Mouse (Mus musculus) liver, postnatal 0 days (tissue): Measurements from ENCODE around the gene AU015836. TPM values are rescaled to one million over a fixed set of nuclear protein-coding genes. Genes with fewer than 3 reads are reported as not detected.
A peak's percentile ranks its signal among the peaks of the same experiment; 100 is the strongest.
"Not testable (repeated sequence)": the region's sequence is repeated elsewhere in the genome, so short reads cannot be mapped to it uniquely, and the experiment has no call there.

Source experiments
- ATAC-seq: fragments of 200-750 bp; cut with Nextera tagmentation; 2 replicates; pipeline ENCODE4 v1.8.0; 2017; ENCODE audit warnings: mild to moderate bottlenecking, moderate library complexity
- DNase-seq: peaks from one replicate; pipeline ENCODE4 v3.0.0-alpha.2; 2016
- H3K27ac ChIP-seq: fragments of 300-500 bp; sonication (generic); 2 replicates; pipeline ENCODE4 v1.5.1; 2014; ENCODE audit warnings: antibody characterized with exemption, moderate library complexity, mild to moderate bottlenecking, low read depth
- H3K27me3 ChIP-seq: fragments of 300-500 bp; sonication (generic); 2 replicates; pipeline ENCODE4 v1.6.1; 2014; ENCODE audit warnings: low read length, control low read depth, mixed read lengths; ENCODE audit not compliant: insufficient read depth
- H3K36me3 ChIP-seq: fragments of 300-500 bp; sonication (generic); replicated peaks from 2 replicates; pipeline ENCODE4 v1.6.1; 2014; ENCODE audit warnings: mild to moderate bottlenecking, control low read depth, low read length, moderate library complexity, mixed read lengths; ENCODE audit not compliant: insufficient read depth
- H3K4me1 ChIP-seq: fragments of 300-500 bp; sonication (generic); 2 replicates; pipeline ENCODE4 v1.6.1; 2014; ENCODE audit warnings: antibody characterized with exemption, mild to moderate bottlenecking, control low read depth; ENCODE audit not compliant: insufficient read depth
- H3K4me2 ChIP-seq: fragments of 300-500 bp; sonication (generic); 2 replicates; pipeline ENCODE4 v1.6.1; 2014; ENCODE audit warnings: low read depth, mild to moderate bottlenecking, low read length, moderate library complexity, mixed read lengths
- H3K4me3 ChIP-seq: fragments of 300-500 bp; sonication (generic); 2 replicates; pipeline ENCODE4 v1.5.1; 2014; ENCODE audit warnings: low read depth, low read length
- H3K9ac ChIP-seq: fragments of 300-500 bp; sonication (generic); replicated peaks from 2 replicates; pipeline ENCODE4 v1.6.1; 2014; ENCODE audit warnings: mild to moderate bottlenecking, moderate library complexity
- H3K9me3 ChIP-seq: fragments of 300-500 bp; sonication (generic); 2 replicates; pipeline ENCODE4 v1.6.1; 2016; ENCODE audit warnings: mild to moderate bottlenecking, control low read depth, low read length, mixed read lengths
- CTCF ChIP-seq: sonication (generic); IDR thresholded peaks from 2 replicates; pipeline ENCODE4 v1.5.1; 2016; ENCODE audit warnings: antibody characterized with exemption, low read depth
- EP300 ChIP-seq: IDR thresholded peaks from 2 replicates; pipeline ENCODE4 v1.6.1; 2016; ENCODE audit warnings: antibody characterized with exemption, low read depth, mild to moderate bottlenecking
- WGBS: fragments of 180-500 bp; shearing (Covaris S2); extraction: QIAGEN DNeasy Blood & Tissue Kit; methylation state at CpG from one replicate; pipeline ENCODE4 v1.1.7; 2014; ENCODE audit not compliant: insufficient replicate concordance; 5-methylcytosine and 5-hydroxymethylcytosine counted together
- polyA plus RNA-seq: library from polyadenylated mRNA; unstranded; fragments of >200 nt; fragmentation: Nextera tagmentation; extraction: Ambion mirVana; gene quantifications from 2 replicates; pipeline ENCODE4 v1.2.1, GENCODE M21; 2015

The AU015836 gene
- polyA plus RNA-seq, 1 experiment from 2014 or later, result not detected

DNA sequence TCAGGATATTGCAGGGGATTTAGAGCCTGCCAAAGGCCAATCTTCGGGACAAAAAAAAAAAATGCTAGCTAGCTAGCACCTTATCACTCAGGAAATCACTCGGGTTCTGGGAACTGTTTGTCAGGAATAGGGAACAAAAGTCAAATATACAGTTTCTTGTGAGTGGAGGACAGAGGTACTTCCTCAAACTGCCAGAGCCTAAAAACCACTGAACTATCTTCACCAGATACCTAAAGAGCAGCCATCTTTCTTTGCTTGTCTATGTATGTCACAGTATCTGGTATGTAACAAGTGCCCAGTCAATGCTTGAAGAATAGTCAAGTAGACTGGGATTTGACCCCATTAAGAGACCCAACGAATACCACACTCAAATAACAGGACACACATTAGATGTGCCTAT is 10.0 kb upstream of the AU015836 start:
- ATAC-seq, result no peak
- Histone ChIP-seq H3K9ac (no peak overlapping the region), H3K9me3 (no peaks in the 10 kb centered on the region), H3K36me3 (no peaks in the 10 kb centered on the region), H3K27me3 (no peaks in the 10 kb centered on the region), H3K4me2 (no peak overlapping the region), H3K27ac (no peak overlapping the region), H3K4me3 (no peak overlapping the region), H3K4me1 (no peaks in the 10 kb centered on the region)
- TF ChIP-seq CTCF (no peak), EP300 (no peak)
- DNase-seq, result no peak
- 41% methylated on average over 3 of the region's 3 CpGs for WGBS

DNA sequence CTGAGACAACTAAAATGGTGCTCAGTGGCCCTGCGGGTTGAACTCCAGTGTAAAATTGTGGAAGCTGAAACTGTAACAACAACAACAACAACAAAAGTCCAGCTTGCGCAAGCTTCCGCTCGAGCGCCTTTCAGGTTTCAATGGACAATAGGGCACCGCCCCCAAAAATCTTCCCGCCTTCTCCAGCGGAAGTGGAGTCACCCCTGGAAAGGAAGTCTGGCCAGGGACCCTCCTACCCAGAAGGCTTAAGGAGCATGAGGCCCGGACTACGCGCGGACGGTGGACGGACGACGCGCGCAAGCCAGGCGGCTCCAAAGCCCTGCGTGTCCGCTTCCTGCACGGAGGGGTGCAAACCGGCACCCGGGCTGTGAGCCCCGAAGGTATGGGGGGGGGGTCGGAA is 11.9 kb downstream of the AU015836 start:
- WGBS, result 88% methylated on average over 25 of the region's 26 CpGs
- Histone ChIP-seq H3K27me3 (no peaks in the 10 kb centered on the region), H3K4me3 (no peak overlapping the region), H3K4me2 (no peak overlapping the region), H3K27ac (no peak overlapping the region), H3K9me3 (no peaks in the 10 kb centered on the region), H3K36me3 (no peaks in the 10 kb centered on the region), H3K9ac (no peak overlapping the region), H3K4me1 (no peaks in the 10 kb centered on the region)
- ATAC-seq (no peak), DNase-seq (no peak)
- TF ChIP-seq CTCF, result no peak
- TF ChIP-seq EP300, result no peak

DNA sequence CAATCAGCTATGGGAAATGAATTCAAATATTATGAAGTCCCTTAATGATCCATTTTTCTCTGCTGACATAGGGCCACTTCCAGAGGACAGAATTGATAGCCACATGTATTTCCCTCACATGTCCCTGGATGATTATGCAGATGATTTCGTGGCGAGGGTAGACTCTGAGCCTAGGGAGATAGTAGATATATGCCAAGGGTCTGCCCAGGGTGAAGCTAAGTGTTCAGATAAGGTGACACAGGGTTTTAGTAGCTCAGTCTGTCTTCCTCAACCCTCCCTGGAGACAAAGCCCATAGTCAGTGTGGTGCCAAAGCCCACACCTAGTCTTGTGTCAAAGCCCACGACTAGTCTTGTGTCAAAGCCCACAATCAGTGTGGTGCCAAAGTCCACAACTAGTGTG is 13.7 kb downstream of the AU015836 start:
- H3K27ac ChIP-seq, result no peak overlapping the region
- H3K4me1 ChIP-seq, result no peaks in the 10 kb centered on the region
- ATAC-seq (no peak), DNase-seq (no peak)
- no peak overlapping the region for H3K9ac ChIP-seq
- no peak overlapping the region for H3K4me3 ChIP-seq
- no peak overlapping the region for H3K4me2 ChIP-seq
- 63% methylated on average over 3 of the region's 3 CpGs for WGBS
- TF ChIP-seq EP300, result no peak
- TF ChIP-seq CTCF, result no peak
- H3K9me3 ChIP-seq, result no peaks in the 10 kb centered on the region
- H3K27me3 ChIP-seq, result no peaks in the 10 kb centered on the region
- H3K36me3 ChIP-seq, result no peaks in the 10 kb centered on the region

DNA sequence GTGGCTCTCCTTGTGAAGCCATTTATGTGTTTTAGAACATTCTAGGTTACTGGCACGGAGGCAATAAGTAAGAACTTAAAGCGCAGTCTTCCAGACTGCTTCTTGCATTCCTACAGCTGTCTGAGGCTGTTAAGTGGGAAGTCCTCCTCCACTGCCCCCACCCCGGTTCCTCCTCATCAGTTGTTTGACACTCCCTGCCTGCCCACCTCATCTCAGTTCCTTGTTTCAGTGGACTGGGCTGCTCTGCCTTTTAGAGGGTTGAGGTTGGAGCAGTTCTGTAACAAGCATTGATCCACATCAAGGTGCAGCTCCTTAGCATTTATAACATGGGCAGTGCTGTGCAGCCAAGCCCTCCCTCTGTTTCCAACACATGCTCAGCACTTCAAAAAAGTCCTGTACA is 16.6 kb downstream of the AU015836 start:
- not testable (repeated sequence) for H3K4me1 ChIP-seq, H3K4me3 ChIP-seq, ATAC-seq, H3K4me2 ChIP-seq, DNase-seq, H3K9ac ChIP-seq, H3K9me3 ChIP-seq, H3K27ac ChIP-seq, H3K36me3 ChIP-seq, H3K27me3 ChIP-seq
- 55% methylated on average over 3 of the region's 3 CpGs for WGBS

DNA sequence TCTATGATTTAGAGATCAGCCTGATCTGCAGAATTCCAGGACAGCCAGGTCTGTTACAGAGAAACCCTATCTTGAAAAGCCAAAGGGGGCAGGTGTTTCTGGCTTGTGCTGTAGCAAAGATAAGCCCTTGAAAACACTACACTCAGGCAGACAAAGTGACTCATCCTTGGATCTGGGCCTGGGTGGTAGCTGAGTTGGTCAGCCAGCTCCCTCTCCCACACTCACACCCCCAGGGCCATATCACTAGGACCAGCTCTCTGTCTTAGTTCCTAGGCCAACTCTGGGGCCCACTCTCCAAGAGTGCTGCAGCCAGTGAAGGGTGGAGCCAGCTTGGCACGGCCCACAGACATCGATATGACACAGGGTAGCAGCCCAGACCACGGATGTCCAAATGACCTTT is 38.5 kb downstream of the AU015836 start:
- no peaks in the 10 kb centered on the region for H3K9me3 ChIP-seq
- ATAC-seq (peak; percentile 49), DNase-seq (no peak)
- H3K4me1 ChIP-seq, result no peaks in the 10 kb centered on the region
- no peak overlapping the region for H3K4me2 ChIP-seq
- H3K9ac ChIP-seq, result no peak overlapping the region
- TF ChIP-seq EP300, result peak; percentile 53; the same call in 1 of the 2 replicates
- TF ChIP-seq CTCF, result no peak
- WGBS, result 27% methylated on average over 3 of the region's 3 CpGs
- H3K27me3 ChIP-seq, result no peaks in the 10 kb centered on the region
- no peaks in the 10 kb centered on the region for H3K36me3 ChIP-seq
- H3K27ac ChIP-seq, result no peak overlapping the region; the same call in 1 of the 2 replicates
- no peak overlapping the region for H3K4me3 ChIP-seq

DNA sequence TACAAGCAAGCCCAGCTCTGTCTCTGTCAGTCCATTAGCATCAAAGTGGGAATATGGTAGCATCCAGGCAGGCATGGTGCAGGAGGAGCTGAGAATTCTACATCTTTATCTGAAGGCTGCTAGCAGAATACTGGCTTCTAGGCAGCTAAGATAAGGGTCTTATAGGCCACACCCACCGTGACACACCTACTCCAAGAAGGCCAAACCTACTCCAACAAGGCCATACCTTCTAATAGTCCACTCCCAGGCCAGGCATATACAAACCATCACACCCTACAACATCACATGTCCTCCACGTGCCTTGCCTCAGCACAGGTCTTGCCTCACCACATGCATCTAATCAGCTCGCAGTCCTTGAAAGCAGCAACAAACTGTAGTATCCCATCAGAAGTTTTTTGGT is 41.0 kb downstream of the AU015836 start:
- Histone ChIP-seq H3K4me2 (no peak overlapping the region), H3K4me1 (no peaks in the 10 kb centered on the region), H3K27me3 (0 out of 2 replicates have a peak, but pooled peaks cover under 1% of the 10 kb centered on the region), H3K27ac (no peak overlapping the region), H3K9ac (no peak overlapping the region), H3K36me3 (no peaks in the 10 kb centered on the region), H3K4me3 (no peak overlapping the region), H3K9me3 (no peaks in the 10 kb centered on the region)
- DNase-seq, result no peak
- TF ChIP-seq CTCF (no peak), EP300 (no peak)
- 69% methylated on average over 3 of the region's 3 CpGs for WGBS
- peak; percentile 47; the same call in 1 of the 2 replicates for ATAC-seq

DNA sequence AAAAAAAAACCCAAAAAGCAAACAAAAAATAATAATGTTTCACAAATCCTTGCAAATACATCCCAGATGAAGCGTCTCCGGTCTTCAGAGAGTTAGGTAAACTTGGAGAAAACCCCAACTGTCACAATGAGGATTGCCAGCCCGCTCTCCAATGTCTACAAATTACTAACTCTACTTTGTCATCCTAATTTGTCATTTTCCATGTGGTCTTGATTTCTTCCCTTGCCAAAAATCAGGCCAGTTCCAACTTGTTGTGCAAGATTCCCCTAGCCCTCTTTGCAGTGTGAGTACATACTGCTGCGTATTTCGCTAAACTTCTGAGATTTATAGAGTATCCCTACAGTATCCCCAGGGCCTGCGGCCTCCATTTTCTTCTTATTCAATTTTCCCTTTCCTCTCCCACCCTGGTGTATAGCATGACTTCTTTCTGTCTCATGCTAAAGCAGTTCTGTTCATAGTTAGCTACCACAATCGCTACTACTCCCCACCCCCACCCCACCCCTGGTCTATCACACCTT is 43.3 kb downstream of the AU015836 start:
- Histone ChIP-seq H3K27me3 (peaks cover 10% of the 10 kb centered on the region; the same call in 1 of the 2 replicates), H3K9ac (no peak overlapping the region), H3K9me3 (no peaks in the 10 kb centered on the region), H3K36me3 (no peaks in the 10 kb centered on the region), H3K27ac (no peak overlapping the region), H3K4me1 (no peaks in the 10 kb centered on the region), H3K4me2 (no peak overlapping the region), H3K4me3 (no peak overlapping the region)
- no peak for DNase-seq
- WGBS, result 81% methylated on average over 7 of the region's 7 CpGs
- TF ChIP-seq EP300, result no peak
- no peak for TF ChIP-seq CTCF
- no peak for ATAC-seq
